Mouse (Mus musculus) stomach, embryonic 16.5 days (tissue): Measurements from ENCODE around the gene 1700028P14Rik. TPM values are rescaled to one million over a fixed set of nuclear protein-coding genes. Genes with fewer than 3 reads are reported as not detected.
"Not testable (repeated sequence)": the region's sequence is repeated elsewhere in the genome, so short reads cannot be mapped to it uniquely, and the experiment has no call there.

ENCODE experiments used
- ATAC-seq: fragments of 200-750 bp; cut with Nextera tagmentation; 2 replicates; pipeline ENCODE4 v1.8.0; 2017; ENCODE audit warnings: moderate number of reproducible peaks, moderate TSS enrichment; ENCODE audit not compliant: insufficient read depth, low FRiP score
- H3K27ac ChIP-seq: fragments of 300-500 bp; sonication (generic); 2 replicates; pipeline ENCODE4 v1.5.1; 2014; ENCODE audit warnings: low read length
- H3K27me3 ChIP-seq: fragments of 300-500 bp; sonication (generic); 2 replicates; pipeline ENCODE4 v1.6.1; 2014; ENCODE audit warnings: low read length, control low read depth, mixed read lengths; ENCODE audit not compliant: control insufficient read depth, insufficient read depth
- H3K36me3 ChIP-seq: fragments of 300-500 bp; sonication (generic); 2 replicates; pipeline ENCODE4 v1.6.1; 2014; ENCODE audit warnings: low read length; ENCODE audit not compliant: control insufficient read depth, insufficient read depth
- H3K4me1 ChIP-seq: fragments of 300-500 bp; sonication (generic); 2 replicates; pipeline ENCODE4 v1.6.1; 2014; ENCODE audit warnings: low read length, control low read depth, mixed read lengths; ENCODE audit not compliant: control insufficient read depth, insufficient read depth
- H3K4me2 ChIP-seq: fragments of 300-500 bp; sonication (generic); 2 replicates; pipeline ENCODE4 v1.6.1; 2014; ENCODE audit warnings: low read depth, low read length, mixed read lengths
- H3K4me3 ChIP-seq: fragments of 300-500 bp; sonication (generic); replicated peaks from 2 replicates; pipeline ENCODE4 v1.5.1; 2014; ENCODE audit warnings: mild to moderate bottlenecking, low read length
- H3K9ac ChIP-seq: fragments of 300-500 bp; sonication (generic); 2 replicates; pipeline ENCODE4 v1.6.1; 2014; ENCODE audit warnings: low read length
- H3K9me3 ChIP-seq: fragments of 300-500 bp; sonication (generic); replicated peaks from 2 replicates; pipeline ENCODE4 v1.6.1; 2016; ENCODE audit warnings: low read length, control low read depth; ENCODE audit not compliant: control insufficient read depth
- WGBS: fragments of 180-500 bp; shearing (Covaris S2); extraction: QIAGEN DNeasy Blood & Tissue Kit; methylation state at CpG from one replicate; pipeline ENCODE4 v1.1.7; 2014; 5-methylcytosine and 5-hydroxymethylcytosine counted together
- polyA plus RNA-seq: library from polyadenylated mRNA; unstranded; fragments of >200 nt; fragmentation: Nextera tagmentation; extraction: Ambion mirVana; gene quantifications from 2 replicates; pipeline ENCODE4 v1.2.1, GENCODE M21; 2015

1700028P14Rik gene
- 0.27 TPM in 1 of 2 replicates, not detected in the other for polyA plus RNA-seq

DNA sequence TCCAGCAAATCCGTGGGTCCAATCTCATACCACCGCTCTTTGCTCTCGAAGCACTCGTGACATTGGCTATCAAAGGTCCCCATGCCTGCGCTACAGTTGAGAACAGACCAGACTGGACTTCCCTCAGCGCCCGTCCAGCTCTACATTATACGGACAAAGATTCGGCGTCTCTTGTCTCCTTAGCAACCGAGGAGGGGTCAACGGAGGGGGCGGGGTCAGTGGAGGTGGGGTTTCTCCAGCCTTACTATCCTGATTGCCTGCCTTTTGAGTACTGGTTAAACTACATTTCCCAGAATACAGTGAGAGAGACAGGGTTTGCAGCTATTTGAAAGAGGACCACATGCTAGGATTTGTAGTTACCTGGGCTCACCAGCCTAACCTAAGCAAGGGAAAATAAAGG, at the start of gene 1700028P14Rik:
Gene 1700028P14Rik, minus strand, starts transcription at position 169 of the 400 bp plus-strand sequence.
- Histone ChIP-seq H3K27me3 (no peaks in the 10 kb centered on the region), H3K4me2 (peak within 1 kb of the TSS; percentile 44), H3K9ac (no peak within 1 kb of the TSS), H3K4me3 (peak within 1 kb of the TSS; percentile 20; the same call in 1 of the 2 replicates), H3K4me1 (no peaks in the 10 kb centered on the region), H3K36me3 (no peaks in the 10 kb centered on the region), H3K9me3 (no peaks in the 10 kb centered on the region), H3K27ac (no peak within 1 kb of the TSS)
- ATAC-seq = peak; percentile 85
- 8% methylated on average over 13 of the region's 13 CpGs for WGBS

DNA sequence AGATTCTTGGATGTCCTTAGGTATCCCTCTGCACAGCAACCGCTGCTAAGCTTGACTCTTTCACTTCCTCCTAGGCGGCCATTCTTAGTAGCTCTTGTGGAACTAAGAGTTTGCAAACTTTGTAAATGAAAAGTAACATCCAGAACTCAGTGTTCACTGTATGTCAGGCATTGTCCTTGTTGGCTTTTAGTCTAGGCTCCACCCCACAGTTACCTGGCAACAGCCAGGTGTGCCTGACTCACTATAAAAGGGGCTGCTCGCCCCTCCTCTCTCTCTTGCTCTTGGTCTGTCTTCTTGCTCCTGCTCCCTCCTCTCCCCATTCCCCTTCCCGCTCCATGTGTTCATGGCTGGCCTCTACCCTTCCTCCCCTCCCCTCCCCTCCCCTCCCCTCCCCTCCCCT, 46.5 kb upstream of the 1700028P14Rik start:
- ATAC-seq = no peak
- H3K27me3 ChIP-seq = no peaks in the 10 kb centered on the region
- H3K9ac ChIP-seq = no peak overlapping the region
- H3K4me2 ChIP-seq = no peak overlapping the region
- WGBS = 73% methylated on average over 4 of the region's 4 CpGs
- H3K4me3 ChIP-seq = no peak overlapping the region
- H3K27ac ChIP-seq = no peak overlapping the region
- no peaks in the 10 kb centered on the region for H3K9me3 ChIP-seq
- no peaks in the 10 kb centered on the region for H3K4me1 ChIP-seq
- peaks cover 12% of the 10 kb centered on the region; the same call in 1 of the 2 replicates for H3K36me3 ChIP-seq

- Histone ChIP-seq H3K4me1 (no peaks in the 10 kb centered on the region), H3K4me3 (no peak overlapping the region), H3K27ac (no peak overlapping the region), H3K4me2 (no peak overlapping the region), H3K36me3 (peaks cover 10% of the 10 kb centered on the region; the same call in 1 of the 2 replicates), H3K9ac (no peak overlapping the region), H3K9me3 (no peaks in the 10 kb centered on the region), H3K27me3 (no peaks in the 10 kb centered on the region)
- ATAC-seq = no peak
- WGBS = 75% methylated on average over 7 of the region's 7 CpGs
These were observed 45.8 kb upstream of the 1700028P14Rik start for GRCm38 (mm10) chr19:23698366-23698765.

- Histone ChIP-seq H3K9ac (no peak overlapping the region), H3K4me1 (no peaks in the 10 kb centered on the region), H3K27me3 (no peaks in the 10 kb centered on the region), H3K4me2 (no peak overlapping the region), H3K9me3 (no peaks in the 10 kb centered on the region), H3K4me3 (no peak overlapping the region), H3K36me3 (peaks cover 9% of the 10 kb centered on the region; the same call in 1 of the 2 replicates), H3K27ac (no peak overlapping the region)
- no peak for ATAC-seq
- WGBS = 82% methylated on average over 8 of the region's 8 CpGs
These were observed 45.2 kb upstream of the 1700028P14Rik start for GRCm38 (mm10) chr19:23697861-23698260.

DNA sequence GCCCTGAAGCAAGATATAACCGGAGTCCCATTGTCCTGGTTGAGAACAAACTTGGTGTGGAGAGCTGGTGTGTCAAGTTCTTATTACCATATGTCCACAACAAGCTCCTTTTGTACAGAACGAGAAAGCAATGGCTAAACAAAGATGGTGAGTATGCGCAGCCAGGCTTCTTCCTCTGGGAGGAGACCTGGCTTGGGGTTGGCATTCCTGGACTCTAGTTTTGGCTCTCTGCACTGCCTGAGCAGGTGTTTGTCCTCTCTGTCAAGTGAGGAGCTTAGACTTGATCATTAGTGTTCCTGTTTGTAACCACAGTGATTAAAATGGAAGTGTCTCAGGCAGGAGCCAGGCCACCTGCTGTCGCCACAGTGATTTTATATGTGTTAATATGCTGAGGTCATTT, 41.7 kb upstream of the 1700028P14Rik start:
- no peak overlapping the region for H3K9ac ChIP-seq
- no peaks in the 10 kb centered on the region for H3K9me3 ChIP-seq
- H3K27me3 ChIP-seq = no peaks in the 10 kb centered on the region
- H3K36me3 ChIP-seq = peaks cover 9% of the 10 kb centered on the region; the same call in 1 of the 2 replicates
- 60% methylated on average over 4 of the region's 4 CpGs for WGBS
- ATAC-seq = peak; percentile 25; the same call in 1 of the 2 replicates
- no peak overlapping the region for H3K4me2 ChIP-seq
- no peak overlapping the region for H3K4me3 ChIP-seq
- H3K27ac ChIP-seq = no peak overlapping the region
- no peaks in the 10 kb centered on the region for H3K4me1 ChIP-seq

DNA sequence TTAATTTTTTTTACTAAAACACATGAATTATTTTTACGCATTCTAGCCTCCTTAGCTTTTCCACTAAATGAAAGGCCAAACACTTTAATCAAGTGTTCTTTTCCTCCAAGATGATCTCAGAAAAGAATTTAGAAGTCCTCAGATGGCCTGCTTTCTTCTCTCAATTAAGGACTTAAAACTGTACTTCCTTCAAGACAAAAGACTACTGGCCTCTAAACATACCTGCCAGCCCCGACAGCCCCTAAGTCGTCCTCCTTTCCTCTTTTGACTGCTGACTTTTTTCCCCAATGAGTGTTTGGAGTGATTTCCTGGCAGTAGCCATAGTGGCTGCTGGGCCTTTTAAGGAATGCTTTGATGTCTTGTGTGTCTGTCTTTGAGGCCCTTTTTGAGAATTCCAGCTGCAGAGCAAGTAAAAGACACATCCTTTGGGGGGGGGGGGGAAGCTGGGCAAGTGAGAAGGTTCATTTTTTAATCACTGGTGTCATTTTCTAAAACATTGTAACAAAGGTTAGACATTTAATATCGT, 35.9 kb upstream of the 1700028P14Rik start:
- Histone ChIP-seq H3K9ac (peak overlapping the region; percentile 44; the same call in 1 of the 2 replicates), H3K4me1 (no peaks in the 10 kb centered on the region; the same call in 1 of the 2 replicates), H3K4me2 (peak overlapping the region; percentile 51), H3K27ac (no peak overlapping the region), H3K27me3 (no peaks in the 10 kb centered on the region), H3K9me3 (no peaks in the 10 kb centered on the region), H3K36me3 (no peaks in the 10 kb centered on the region), H3K4me3 (peak overlapping the region; percentile 33)
- no peak for ATAC-seq
- 22% methylated on average over 4 of the region's 4 CpGs for WGBS

DNA sequence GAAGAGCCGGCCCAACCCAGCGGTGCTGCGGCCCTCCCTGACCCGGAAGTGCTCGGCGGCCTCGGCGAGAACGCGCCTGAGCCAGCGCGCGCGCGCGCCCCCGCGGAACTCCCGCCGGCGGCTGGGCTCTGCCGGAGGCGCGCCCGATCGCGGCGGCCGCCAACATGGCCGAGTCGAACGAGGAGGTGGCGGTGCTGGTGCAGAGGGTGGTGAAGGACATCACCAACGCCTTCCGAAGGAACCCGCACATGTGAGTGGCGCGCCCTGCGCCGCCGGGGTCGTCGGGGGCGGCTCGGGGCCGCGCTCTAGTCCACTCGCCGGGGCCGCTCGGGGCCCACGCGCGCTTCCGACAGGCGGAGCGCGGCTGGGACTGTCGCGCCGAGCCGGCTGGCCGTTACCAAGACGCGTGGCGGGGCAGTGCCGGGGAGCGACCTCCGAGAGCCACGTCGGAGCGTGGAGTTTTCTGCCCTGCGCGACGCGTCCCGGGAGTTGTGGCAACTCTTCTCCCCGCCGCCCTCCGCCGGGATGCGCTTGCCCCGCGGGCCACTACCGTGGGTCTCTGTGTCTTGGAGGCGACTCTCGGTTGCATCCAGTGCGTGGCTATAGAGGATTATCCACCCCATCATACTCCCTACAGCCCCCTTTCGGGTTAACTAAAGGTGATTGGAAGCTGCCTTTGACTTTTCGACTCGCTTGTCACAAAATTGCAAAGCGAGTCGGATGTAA, 34.8 kb upstream of the 1700028P14Rik start, which contains the start of gene Ptar1:
Gene Ptar1, plus strand, starts transcription at position 134 of the 726 bp plus-strand sequence.
- WGBS = under 1% methylated on average over 89 of the region's 93 CpGs
- ATAC-seq = peak; percentile 97
- no peaks in the 10 kb centered on the region for H3K9me3 ChIP-seq
- H3K4me1 ChIP-seq = no peaks in the 10 kb centered on the region; the same call in 1 of the 2 replicates
- peak within 1 kb of the TSS; percentile 89 for H3K4me3 ChIP-seq
- H3K4me2 ChIP-seq = peak within 1 kb of the TSS; percentile 75
- H3K36me3 ChIP-seq = no peaks in the 10 kb centered on the region
- H3K27me3 ChIP-seq = no peaks in the 10 kb centered on the region
- peak within 1 kb of the TSS; percentile 95 for H3K27ac ChIP-seq
- H3K9ac ChIP-seq = peak within 1 kb of the TSS; percentile 96

GRCm38 (mm10) chr19:23686962-23687295, 34.3 kb upstream of the 1700028P14Rik start:
- ATAC-seq = no peak; the same call in 1 of the 2 replicates
- Histone ChIP-seq H3K36me3 (no peaks in the 10 kb centered on the region), H3K27me3 (no peaks in the 10 kb centered on the region), H3K4me3 (peak overlapping the region; percentile 89), H3K27ac (peak overlapping the region; percentile 95), H3K9ac (peak overlapping the region; percentile 96), H3K9me3 (no peaks in the 10 kb centered on the region), H3K4me2 (peak overlapping the region; percentile 75), H3K4me1 (no peaks in the 10 kb centered on the region; the same call in 1 of the 2 replicates)
- WGBS = under 1% methylated on average over 14 of the region's 14 CpGs

GRCm38 (mm10) chr19:23675656-23676055, 23.0 kb upstream of the 1700028P14Rik start:
- not testable (repeated sequence) for H3K9me3 ChIP-seq, H3K27ac ChIP-seq, H3K9ac ChIP-seq, ATAC-seq, H3K4me1 ChIP-seq, H3K4me3 ChIP-seq, H3K27me3 ChIP-seq, H3K4me2 ChIP-seq, H3K36me3 ChIP-seq
- WGBS = 92% methylated on average over 8 of the region's 8 CpGs
